Mouse (Mus musculus): ENCODE measurements around the gene Psg27.
"Not testable (repeated sequence)": the region's sequence is repeated elsewhere in the genome, so short reads cannot be mapped to it uniquely, and the experiment has no call there.

Gene Psg27

GRCm38 (mm10) chr7:18567205-18567604 lies at the start of gene Psg27:
TSS of gene Psg27 (minus strand) at chr7:18567305.
- CTCF ChIA-PET: no interaction called here

DNA sequence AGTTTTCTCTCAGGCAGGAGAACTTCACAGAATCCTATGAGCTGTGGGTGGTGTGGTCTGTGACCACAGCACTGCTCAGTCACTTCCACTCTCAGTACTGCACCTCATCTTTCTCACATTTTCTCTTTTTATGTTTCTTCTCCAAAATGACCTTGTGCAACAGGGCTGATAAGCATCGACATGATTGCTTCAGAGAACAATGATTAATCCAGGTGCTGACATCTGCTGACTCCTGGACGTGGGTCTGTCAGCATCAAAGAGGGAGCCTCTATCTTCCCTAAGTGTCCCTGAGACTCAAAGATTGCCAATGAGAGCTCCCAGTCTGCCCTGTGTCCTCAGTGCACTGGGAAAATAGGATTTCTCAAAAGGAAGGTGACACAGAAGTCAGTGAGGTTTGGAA lies 49.3 kb upstream of the Psg27 start, which contains the start of gene Psg23:
Gene Psg23, minus strand, starts transcription at position 101 of the 400 bp plus-strand sequence.
- CTCF ChIA-PET: not testable (repeated sequence)

- CTCF ChIA-PET: no interaction called here
These were observed 7.3 kb downstream of the Psg27 start for GRCm38 (mm10) chr7:18559850-18560249.

- CTCF ChIA-PET: not testable (repeated sequence)
These were observed 11.4 kb downstream of the Psg27 start for GRCm38 (mm10) chr7:18555751-18556150.

DNA sequence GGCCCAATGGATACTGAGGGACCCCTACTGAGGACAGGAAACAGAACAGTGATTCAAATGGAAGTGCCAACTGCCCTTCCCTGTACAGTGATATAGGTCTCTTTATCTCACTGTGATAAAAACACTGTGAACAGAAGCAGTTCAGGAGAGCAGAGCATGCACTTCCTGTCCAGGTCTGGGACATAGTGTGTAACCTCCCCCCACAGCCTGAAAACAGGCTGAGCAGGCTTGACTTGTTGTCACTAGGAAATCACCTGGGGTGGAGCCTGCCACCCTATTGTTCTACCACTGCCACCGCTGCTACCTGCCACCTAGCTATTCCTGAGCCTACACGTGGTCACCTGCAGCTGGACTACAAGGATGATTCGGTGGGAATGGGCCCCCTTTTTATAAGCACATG lies 33.7 kb downstream of the Psg27 start:
- CTCF ChIA-PET: no interaction called here

GRCm38 (mm10) chr7:18532169-18532568 lies 34.9 kb downstream of the Psg27 start, which contains the start of gene Psg25:
TSS of gene Psg25 (minus strand) at chr7:18532269.
- CTCF ChIA-PET: no interaction called here

DNA sequence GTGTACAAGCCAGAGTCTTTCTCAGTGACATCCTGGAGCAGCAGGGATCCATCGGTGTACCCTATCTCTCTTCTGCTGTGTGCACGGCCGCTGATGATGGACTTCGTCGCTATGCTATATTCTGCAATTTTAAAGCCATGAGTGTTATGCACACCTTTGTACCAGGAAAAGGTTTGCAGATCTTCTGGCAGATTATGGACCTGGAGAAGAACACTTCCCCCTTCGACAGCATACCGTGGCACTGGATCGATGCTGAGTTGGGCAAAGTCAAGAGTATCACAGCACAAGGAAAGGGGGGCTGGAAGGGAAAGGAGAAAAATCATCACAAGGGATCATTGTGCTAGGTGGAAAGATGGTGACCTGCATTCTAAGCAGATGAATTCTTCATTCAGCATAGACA lies 42.4 kb downstream of the Psg27 start:
- CTCF ChIA-PET: no interaction called here

GRCm38 (mm10) chr7:18512848-18513247 lies 54.3 kb downstream of the Psg27 start:
- CTCF ChIA-PET: not testable (repeated sequence)

DNA sequence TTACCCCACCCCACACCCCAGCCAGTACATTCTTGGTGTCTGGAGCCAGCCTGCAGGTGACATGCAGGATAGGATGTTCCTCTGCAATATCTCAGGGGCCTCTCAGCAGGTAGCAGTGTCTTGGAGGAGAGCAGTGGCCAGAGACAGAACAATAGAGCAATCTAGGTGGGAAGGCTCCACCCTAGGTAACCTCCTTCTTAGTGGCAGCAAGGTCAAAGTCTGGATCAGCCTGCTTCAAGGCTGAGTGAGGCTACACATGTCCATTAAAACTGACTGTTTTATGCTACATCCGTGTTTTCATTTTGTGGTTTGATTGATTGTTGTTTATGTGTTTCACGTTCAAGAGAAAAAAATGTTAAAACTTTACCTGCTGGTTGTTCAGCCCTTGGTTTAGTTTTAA lies 54.7 kb downstream of the Psg27 start:
- CTCF ChIA-PET: not testable (repeated sequence)

- CTCF ChIA-PET: no interaction called here
These were observed 55.6 kb downstream of the Psg27 start for GRCm38 (mm10) chr7:18511479-18511878.

All from spleen, embryonic (tissue).